Mouse (Mus musculus) adrenal gland, postnatal 10 days (tissue): Measurements from ENCODE around the gene Ubl4b. TPM values are rescaled to one million over a fixed set of nuclear protein-coding genes. Genes with fewer than 3 reads are reported as not detected.

Experiments used
- DNase-seq: peaks from one replicate; pipeline ENCODE4 v3.0.0; 2021; ENCODE audit warnings: mixed read lengths
- total RNA-seq, 2 experiments: library from RNA; stranded (reverse); gene quantifications; 2 replicates each; pipeline ENCODE4 v1.2.3; 2021

Ubl4b gene
- total RNA-seq, 2 experiments from 2014 or later = not detected

GRCm38 (mm10) chr3:107517631-107518108 is 37.2 kb downstream of the Ubl4b start, which contains the start of gene Slc6a17:
Slc6a17 (minus strand) TSS chr3:107518018.
- peak; percentile 70 for DNase-seq

GRCm38 (mm10) chr3:107516776-107517630 is 37.9 kb downstream of the Ubl4b start:
- DNase-seq = peak; percentile 7

- no peak for DNase-seq
Measured at GRCm38 (mm10) chr3:107515989-107516388, 38.9 kb downstream of the Ubl4b start.

GRCm38 (mm10) chr3:107511416-107511815 is 43.5 kb downstream of the Ubl4b start:
- no peak for DNase-seq

GRCm38 (mm10) chr3:107508696-107509095 is 46.2 kb downstream of the Ubl4b start:
- no peak for DNase-seq

GRCm38 (mm10) chr3:107507966-107508365 is 46.9 kb downstream of the Ubl4b start:
- DNase-seq = no peak

GRCm38 (mm10) chr3:107506531-107506930 is 48.3 kb downstream of the Ubl4b start:
- DNase-seq = no peak

GRCm38 (mm10) chr3:107505464-107506367 is 49.2 kb downstream of the Ubl4b start:
- no peak for DNase-seq

- no peak for DNase-seq
Measured at GRCm38 (mm10) chr3:107504542-107504941, 50.3 kb downstream of the Ubl4b start.

- no peak for DNase-seq
Measured at GRCm38 (mm10) chr3:107503716-107504115, 51.2 kb downstream of the Ubl4b start.

Other genes starting within 250 kb of the Ubl4b start
- 10 to 100 TPM; 35.7 to 39.0 TPM for gene Rbm15, start 221.4 kb downstream of the Ubl4b start, total RNA-seq
- gene Kcnc4, start 95.5 kb downstream of the Ubl4b start, total RNA-seq = 10 to 100 TPM in 1 of 2 experiments, 1 to 10 TPM in 1; 7.7 to 10.5 TPM
- gene Slc6a17, start 37.1 kb downstream of the Ubl4b start, total RNA-seq = 1 to 10 TPM; 2.5 to 3.7 TPM
- gene Alx3, start 40.0 kb upstream of the Ubl4b start, total RNA-seq = not detected
- not detected for gene Gm10961, start 76.2 kb upstream of the Ubl4b start, total RNA-seq
- gene Strip1, start 76.6 kb upstream of the Ubl4b start, total RNA-seq = 10 to 100 TPM; 30.2 to 36.4 TPM
- 100 to 1,000 TPM; 249 to 285 TPM for gene Ahcyl1, start 141.5 kb upstream of the Ubl4b start, total RNA-seq
- gene Csf1, start 205.4 kb upstream of the Ubl4b start, total RNA-seq = 10 to 100 TPM; 15.6 to 18.3 TPM